Mouse (Mus musculus) thymus, adult 2 months (tissue): Measurements from ENCODE around the gene Rpn2.

Source experiments
- CTCF ChIP-seq: fragments of 200-500 bp; IDR thresholded peaks from 2 replicates; pipeline ENCODE4 v1.5.1; 2012; ENCODE audit warnings: mild to moderate bottlenecking, control low read depth, low read length, moderate library complexity, borderline replicate concordance; ENCODE audit not compliant: control insufficient read depth, poor library complexity, insufficient read depth; ENCODE audit errors: extremely low read depth
- POLR2A ChIP-seq: fragments of 200-500 bp; IDR thresholded peaks from 2 replicates; pipeline ENCODE4 v1.6.1; 2012; ENCODE audit warnings: mild to moderate bottlenecking, low read length, control low read depth, moderate library complexity; ENCODE audit not compliant: control insufficient read depth, poor library complexity, insufficient read depth; ENCODE audit errors: extremely low read depth

DNA sequence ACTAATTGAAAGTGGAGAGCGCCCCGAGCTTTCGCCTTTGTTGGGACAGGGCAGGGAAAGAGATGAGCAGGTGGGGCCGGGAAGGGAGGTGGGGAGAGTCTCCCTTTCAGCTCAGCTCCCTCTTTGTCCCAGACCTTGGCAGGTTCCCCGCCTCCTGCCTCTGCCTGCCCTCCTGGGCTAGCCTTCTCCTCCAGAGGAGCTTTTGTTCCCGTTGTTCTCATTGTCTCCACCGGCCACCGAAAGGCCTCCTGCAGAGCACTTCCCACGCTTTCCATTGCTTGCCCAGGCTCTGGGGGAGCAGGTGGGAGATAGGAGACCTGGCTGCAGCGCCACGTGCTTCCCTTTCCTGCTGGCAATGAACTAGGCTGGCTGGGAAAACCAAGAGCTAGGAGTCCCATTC is 49.8 kb downstream of the Rpn2 start:
- no peak for TF ChIP-seq POLR2A
- no peak for TF ChIP-seq CTCF
